Mouse (Mus musculus): ENCODE measurements at regions not wholly inside any gene's neighbourhood (a gene's known extent, or its start where the extent isn't known, plus 50 kb on each side); places are given as distances from the start of the nearest gene placed in this dataset.

DNA sequence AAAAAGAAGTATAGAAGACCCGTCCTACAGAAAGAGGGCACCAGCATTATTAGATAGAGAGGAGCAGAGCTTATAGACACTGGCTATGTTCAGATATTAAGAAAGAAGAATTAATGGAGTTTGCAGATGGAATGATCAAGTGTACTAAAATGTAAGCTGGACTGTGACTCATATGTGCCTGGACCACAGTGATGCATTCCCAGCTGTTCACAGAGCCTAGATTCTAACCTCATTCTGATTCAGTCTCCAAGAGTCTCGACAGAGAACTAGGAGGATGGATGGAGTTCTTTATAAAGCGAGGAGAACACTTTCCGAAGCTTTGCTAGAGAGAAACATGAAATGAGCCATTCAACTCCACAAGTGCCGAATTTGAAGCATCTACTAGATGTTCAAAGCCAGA lies 345.4 kb downstream of the Adgrl2 start:
- 87% methylated on average over 5 of the region's 5 CpGs for WGBS

DNA sequence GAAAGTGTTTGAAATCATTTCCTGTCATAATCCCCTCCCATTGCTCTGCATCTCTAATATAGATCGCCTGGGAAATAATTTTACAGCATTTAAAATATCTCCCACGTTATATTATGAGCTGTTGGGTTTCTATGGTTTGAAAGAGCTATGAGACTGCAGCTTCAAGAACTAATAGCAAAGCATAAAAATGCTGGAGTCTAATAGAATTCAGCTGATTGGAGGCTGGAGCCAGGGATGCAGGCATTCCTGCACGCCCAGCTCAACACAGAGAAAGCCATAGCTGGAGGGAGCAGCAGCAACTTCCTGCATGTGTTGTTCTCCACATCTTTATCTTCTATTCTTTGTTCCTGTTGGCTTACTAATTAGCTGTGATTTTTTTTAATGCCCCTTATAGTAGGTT lies 348.8 kb downstream of the Adgrl2 start:
- Histone ChIP-seq H3K4me3 (ENCODE audit: low read depth, low read length) (no peak overlapping the region), H3K9me3 (ENCODE audit: control insufficient read depth, low read length) (no peaks in the 10 kb centered on the region), H3K4me2 (ENCODE audit: low read depth, low read length) (no peak overlapping the region), H3K36me3 (ENCODE audit: control insufficient read depth, insufficient read depth, low read length) (no peaks in the 10 kb centered on the region), H3K4me1 (ENCODE audit: control insufficient read depth, insufficient read depth, low read length) (peaks cover 10% of the 10 kb centered on the region; the same call in 1 of the 2 replicates), H3K27me3 (replicated peaks; ENCODE audit: control insufficient read depth, insufficient read depth, low read length) (no peaks in the 10 kb centered on the region), H3K9ac (ENCODE audit: low read depth, low read length) (no peak overlapping the region), H3K27ac (replicated peaks; ENCODE audit: low read depth, low read length) (no peak overlapping the region)
- ATAC-seq (ENCODE audit: low read depth) (no peak), DNase-seq (ENCODE audit: low spot score) (peak; percentile 54)
- WGBS: 51% methylated on average over 3 of the region's 3 CpGs

More for the DNA sequence above, 345.4 kb downstream of the Adgrl2 start:
- Histone ChIP-seq H3K27ac (replicated peaks; ENCODE audit: low read depth, low read length) (no peak overlapping the region), H3K27me3 (replicated peaks; ENCODE audit: control insufficient read depth, insufficient read depth, low read length) (no peaks in the 10 kb centered on the region), H3K9me3 (ENCODE audit: control insufficient read depth, low read length) (no peaks in the 10 kb centered on the region), H3K9ac (ENCODE audit: low read depth, low read length) (no peak overlapping the region), H3K4me1 (ENCODE audit: control insufficient read depth, insufficient read depth, low read length) (peaks cover 10% of the 10 kb centered on the region; the same call in 1 of the 2 replicates), H3K36me3 (ENCODE audit: control insufficient read depth, insufficient read depth, low read length) (no peaks in the 10 kb centered on the region), H3K4me2 (ENCODE audit: low read depth, low read length) (no peak overlapping the region), H3K4me3 (ENCODE audit: low read depth, low read length) (no peak overlapping the region)
- no peak for DNase-seq (ENCODE audit: low spot score)
- ATAC-seq (ENCODE audit: low read depth): no peak

DNA sequence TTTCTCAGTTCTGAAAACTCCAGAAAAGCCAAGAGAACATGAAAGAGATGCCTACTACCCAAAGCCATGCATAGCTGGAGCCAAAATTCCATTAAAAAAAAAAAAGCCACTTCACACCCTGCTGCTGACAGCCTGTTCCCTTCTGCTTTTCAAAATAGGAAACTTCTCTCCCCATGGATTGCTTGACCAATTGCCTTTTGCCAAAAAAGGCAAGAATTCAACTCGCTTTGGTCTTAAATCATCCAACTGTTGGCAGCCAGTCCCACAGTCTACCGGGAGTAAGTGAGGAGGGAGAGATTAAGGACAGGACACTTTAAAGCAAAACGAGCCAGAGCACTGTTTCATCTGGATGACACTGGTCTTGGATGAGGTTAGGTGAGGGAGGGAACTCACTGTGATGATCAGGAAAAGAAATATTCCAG lies 349.7 kb downstream of the Adgrl2 start:
- no peaks in the 10 kb centered on the region for H3K27me3 ChIP-seq (replicated peaks; ENCODE audit: control insufficient read depth, insufficient read depth, low read length)

DNA sequence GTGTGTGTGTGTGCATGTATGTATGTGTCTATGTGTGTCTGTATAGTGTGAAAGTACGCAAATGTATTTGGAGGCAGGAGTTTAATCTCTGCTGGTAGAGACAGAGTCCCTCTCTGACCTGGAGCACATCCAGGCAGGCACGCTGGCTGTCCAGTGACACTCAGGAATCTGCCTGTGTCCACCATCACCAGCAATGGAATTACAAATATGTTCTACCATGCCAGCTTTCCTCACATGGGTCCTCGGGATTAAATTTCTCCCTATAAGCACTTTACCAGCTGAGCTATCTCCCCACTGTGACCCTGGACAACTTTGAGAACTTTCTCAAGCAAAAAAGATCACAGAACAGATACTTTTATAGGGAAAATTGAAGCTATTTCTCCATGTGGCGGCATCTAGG lies 355.3 kb downstream of the Adgrl2 start:
- Histone ChIP-seq H3K9ac (ENCODE audit: low read depth, low read length) (no peak overlapping the region), H3K9me3 (ENCODE audit: control insufficient read depth, low read length) (no peaks in the 10 kb centered on the region), H3K4me2 (ENCODE audit: low read depth, low read length) (no peak overlapping the region), H3K27me3 (replicated peaks; ENCODE audit: control insufficient read depth, insufficient read depth, low read length) (no peaks in the 10 kb centered on the region), H3K4me3 (ENCODE audit: low read depth, low read length) (no peak overlapping the region), H3K27ac (replicated peaks; ENCODE audit: low read depth, low read length) (no peak overlapping the region), H3K4me1 (ENCODE audit: control insufficient read depth, insufficient read depth, low read length) (peaks cover 13% of the 10 kb centered on the region), H3K36me3 (ENCODE audit: control insufficient read depth, insufficient read depth, low read length) (no peaks in the 10 kb centered on the region)
- peak; percentile 32 for DNase-seq (ENCODE audit: low spot score)
- whole genome bisulfite sequencing: 73% methylated on average over 4 of the region's 4 CpGs
- no peak for ATAC-seq (ENCODE audit: low read depth)

More for the DNA sequence above, 349.7 kb downstream of the Adgrl2 start:
- Histone ChIP-seq H3K27ac (replicated peaks; ENCODE audit: low read depth, low read length) (no peak overlapping the region), H3K4me2 (ENCODE audit: low read depth, low read length) (no peak overlapping the region), H3K4me3 (ENCODE audit: low read depth, low read length) (no peak overlapping the region), H3K9me3 (ENCODE audit: control insufficient read depth, low read length) (no peaks in the 10 kb centered on the region), H3K36me3 (ENCODE audit: control insufficient read depth, insufficient read depth, low read length) (no peaks in the 10 kb centered on the region), H3K4me1 (ENCODE audit: control insufficient read depth, insufficient read depth, low read length) (peaks cover 10% of the 10 kb centered on the region; the same call in 1 of the 2 replicates), H3K9ac (ENCODE audit: low read depth, low read length) (no peak overlapping the region)
- peak; percentile 72 for DNase-seq (ENCODE audit: low spot score)
- 41% methylated on average over 3 of the region's 3 CpGs for whole genome bisulfite sequencing
- no peak for ATAC-seq (ENCODE audit: low read depth)

DNA sequence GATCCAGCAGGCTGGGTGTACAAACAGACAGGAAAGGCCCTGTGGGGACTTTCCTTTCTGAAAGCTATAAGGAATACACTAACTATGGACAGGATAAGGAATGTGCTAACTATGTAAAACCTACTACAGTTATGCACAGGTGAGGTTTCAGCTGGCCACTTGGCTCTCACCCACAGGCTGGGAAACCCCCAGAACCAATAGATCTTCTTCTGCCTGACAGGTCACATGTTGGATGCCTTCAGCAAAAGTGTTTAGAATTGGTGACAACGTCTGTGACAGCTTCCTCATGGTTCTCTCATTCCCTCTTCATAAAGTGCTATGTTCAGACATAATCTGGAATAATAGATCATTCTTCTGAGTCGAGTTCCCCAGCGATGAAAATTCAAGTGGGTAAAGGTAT lies 356.0 kb downstream of the Adgrl2 start:
- peaks cover 13% of the 10 kb centered on the region for H3K4me1 ChIP-seq (ENCODE audit: control insufficient read depth, insufficient read depth, low read length)
- no peak overlapping the region for H3K4me2 ChIP-seq (ENCODE audit: low read depth, low read length)
- H3K27me3 ChIP-seq (replicated peaks; ENCODE audit: control insufficient read depth, insufficient read depth, low read length): no peaks in the 10 kb centered on the region
- H3K4me3 ChIP-seq (ENCODE audit: low read depth, low read length): no peak overlapping the region
- no peaks in the 10 kb centered on the region for H3K36me3 ChIP-seq (ENCODE audit: control insufficient read depth, insufficient read depth, low read length)
- no peaks in the 10 kb centered on the region for H3K9me3 ChIP-seq (ENCODE audit: control insufficient read depth, low read length)
- H3K27ac ChIP-seq (replicated peaks; ENCODE audit: low read depth, low read length): no peak overlapping the region
- WGBS: 55% methylated on average over 3 of the region's 3 CpGs
- ATAC-seq (ENCODE audit: low read depth): no peak
- DNase-seq (ENCODE audit: low spot score): no peak
- no peak overlapping the region for H3K9ac ChIP-seq (ENCODE audit: low read depth, low read length)

DNA sequence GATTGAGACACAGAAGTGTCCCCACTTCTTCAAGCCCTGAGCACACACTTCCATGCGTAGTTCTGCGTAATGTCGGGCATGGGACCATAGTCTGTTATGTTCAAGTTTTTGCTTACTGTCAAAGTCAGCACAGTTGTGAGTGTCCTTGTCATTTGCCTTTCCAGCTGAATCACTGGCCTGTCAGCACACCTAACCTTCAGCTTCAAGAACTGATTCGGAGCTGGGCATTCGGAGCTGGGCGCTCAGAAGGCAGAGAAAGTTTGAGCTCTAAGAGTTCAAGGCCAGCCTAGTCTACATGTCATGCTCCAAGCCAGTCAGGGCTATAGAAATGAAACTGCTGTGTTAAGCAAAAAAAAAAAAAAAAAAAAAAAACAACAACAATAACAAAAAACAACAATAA lies 357.1 kb downstream of the Adgrl2 start:
- Histone ChIP-seq H3K9ac (ENCODE audit: low read depth, low read length) (no peak overlapping the region), H3K4me2 (ENCODE audit: low read depth, low read length) (no peak overlapping the region), H3K27me3 (replicated peaks; ENCODE audit: control insufficient read depth, insufficient read depth, low read length) (no peaks in the 10 kb centered on the region), H3K9me3 (ENCODE audit: control insufficient read depth, low read length) (no peaks in the 10 kb centered on the region), H3K27ac (replicated peaks; ENCODE audit: low read depth, low read length) (no peak overlapping the region), H3K36me3 (ENCODE audit: control insufficient read depth, insufficient read depth, low read length) (no peaks in the 10 kb centered on the region), H3K4me3 (ENCODE audit: low read depth, low read length) (no peak overlapping the region), H3K4me1 (ENCODE audit: control insufficient read depth, insufficient read depth, low read length) (peaks cover 13% of the 10 kb centered on the region)
- no peak for ATAC-seq (ENCODE audit: low read depth)
- no peak for DNase-seq (ENCODE audit: low spot score)
- 100% methylated on average over 6 of the region's 6 CpGs for WGBS

DNA sequence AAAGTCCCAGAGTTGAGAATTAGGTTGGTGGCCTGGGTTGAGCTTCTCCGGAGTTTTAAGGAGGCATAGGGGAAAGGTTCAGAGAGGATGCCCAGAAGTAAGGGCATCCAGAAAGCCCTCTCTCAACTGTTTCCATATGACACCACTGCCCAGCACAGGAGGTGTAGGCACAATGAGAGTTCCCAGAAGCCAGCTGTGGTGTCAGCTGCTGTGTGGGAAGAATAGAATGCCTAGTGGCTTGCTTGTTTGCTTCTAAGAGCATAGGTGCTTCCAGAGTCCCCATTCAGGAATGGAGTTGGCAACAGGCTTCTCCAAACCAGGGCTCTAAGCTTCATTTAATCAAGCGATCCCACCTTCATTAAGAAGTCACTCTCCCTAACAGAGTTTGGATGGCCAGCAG lies 357.9 kb downstream of the Adgrl2 start:
- WGBS: 83% methylated on average over 2 of the region's 2 CpGs
- ATAC-seq (ENCODE audit: low read depth) (no peak), DNase-seq (ENCODE audit: low spot score) (peak; percentile 28)
- Histone ChIP-seq H3K4me2 (ENCODE audit: low read depth, low read length) (no peak overlapping the region), H3K4me3 (ENCODE audit: low read depth, low read length) (no peak overlapping the region), H3K27ac (replicated peaks; ENCODE audit: low read depth, low read length) (0 out of 2 replicates have a peak overlapping the region, but pooled peaks have one; percentile 28), H3K9ac (ENCODE audit: low read depth, low read length) (no peak overlapping the region), H3K36me3 (ENCODE audit: control insufficient read depth, insufficient read depth, low read length) (no peaks in the 10 kb centered on the region), H3K27me3 (replicated peaks; ENCODE audit: control insufficient read depth, insufficient read depth, low read length) (no peaks in the 10 kb centered on the region), H3K4me1 (ENCODE audit: control insufficient read depth, insufficient read depth, low read length) (peaks cover 13% of the 10 kb centered on the region), H3K9me3 (ENCODE audit: control insufficient read depth, low read length) (no peaks in the 10 kb centered on the region)

DNA sequence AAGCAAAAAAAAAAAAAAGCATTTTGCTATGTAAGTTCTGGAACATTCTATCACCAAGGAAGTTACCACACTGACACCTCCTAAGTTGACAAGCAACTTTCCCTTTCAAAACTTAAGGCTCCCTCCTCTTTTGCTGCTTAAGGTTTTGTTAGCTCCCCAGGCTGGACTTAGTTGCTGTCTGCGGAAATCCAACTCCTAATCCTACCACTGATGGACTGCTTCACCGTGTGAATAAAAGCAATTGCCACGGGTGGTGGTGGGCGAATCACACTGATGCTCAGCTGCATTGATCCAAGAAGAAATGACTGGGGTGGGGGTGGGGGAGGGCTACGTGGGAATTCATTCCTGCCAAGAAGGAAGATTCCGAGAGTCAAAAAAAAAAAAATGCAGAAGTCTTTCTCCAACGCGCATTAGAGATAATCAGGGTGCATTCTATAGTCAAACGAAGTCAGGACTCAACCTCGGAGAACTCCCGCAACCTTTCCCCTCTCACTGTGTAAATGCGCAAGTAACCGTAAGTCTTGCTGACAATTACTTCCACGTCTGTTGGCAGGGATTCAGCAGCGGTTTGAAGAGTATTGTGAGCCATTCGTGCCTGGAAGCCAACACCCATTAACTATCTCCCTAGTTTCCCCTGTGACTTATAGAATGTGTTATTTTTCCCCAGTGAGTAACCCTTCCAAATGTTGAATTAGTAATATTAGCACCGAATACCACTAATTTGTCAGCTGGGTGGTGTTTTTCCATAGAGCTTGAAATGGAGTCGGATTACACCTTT lies 358.8 kb downstream of the Adgrl2 start:
- Histone ChIP-seq H3K9me3 (ENCODE audit: control insufficient read depth, low read length) (no peaks in the 10 kb centered on the region), H3K27me3 (replicated peaks; ENCODE audit: control insufficient read depth, insufficient read depth, low read length) (no peaks in the 10 kb centered on the region), H3K9ac (ENCODE audit: low read depth, low read length) (no peak overlapping the region), H3K4me3 (ENCODE audit: low read depth, low read length) (no peak overlapping the region), H3K27ac (replicated peaks; ENCODE audit: low read depth, low read length) (no peak overlapping the region), H3K4me1 (ENCODE audit: control insufficient read depth, insufficient read depth, low read length) (peaks cover 13% of the 10 kb centered on the region), H3K36me3 (ENCODE audit: control insufficient read depth, insufficient read depth, low read length) (no peaks in the 10 kb centered on the region), H3K4me2 (ENCODE audit: low read depth, low read length) (peak overlapping the region; percentile 34)
- WGBS: 33% methylated on average over 18 of the region's 18 CpGs
- peak; percentile 72 for ATAC-seq (ENCODE audit: low read depth)
- DNase-seq (ENCODE audit: low spot score): peak; percentile 91

DNA sequence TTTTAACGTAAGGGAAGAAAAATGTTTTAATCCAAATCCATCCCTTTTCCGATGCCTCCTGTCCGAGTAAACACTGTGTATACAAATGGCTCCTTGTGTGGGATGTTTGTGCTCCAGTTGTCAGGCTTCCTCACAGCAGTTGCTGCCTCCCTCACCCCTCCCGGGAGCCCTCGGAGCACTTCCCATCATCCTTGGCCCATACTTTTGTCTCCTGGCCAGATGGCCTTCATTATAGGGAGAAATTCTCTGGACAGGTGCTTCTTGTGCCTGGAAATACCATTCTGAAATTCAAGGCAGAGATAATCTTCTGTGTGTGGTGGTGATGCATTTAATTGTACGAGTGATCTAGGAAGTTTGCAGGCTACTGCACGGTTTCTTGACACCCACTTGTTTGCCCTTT lies 359.5 kb downstream of the Adgrl2 start:
- WGBS: 33% methylated on average over 7 of the region's 7 CpGs
- no peaks in the 10 kb centered on the region for H3K27me3 ChIP-seq (replicated peaks; ENCODE audit: control insufficient read depth, insufficient read depth, low read length)
- H3K9ac ChIP-seq (ENCODE audit: low read depth, low read length): no peak overlapping the region
- ATAC-seq (ENCODE audit: low read depth) (peak; percentile 47; the same call in 1 of the 2 replicates), DNase-seq (ENCODE audit: low spot score) (peak; percentile 76)
- H3K36me3 ChIP-seq (ENCODE audit: control insufficient read depth, insufficient read depth, low read length): no peaks in the 10 kb centered on the region
- no peak overlapping the region for H3K4me2 ChIP-seq (ENCODE audit: low read depth, low read length)
- no peak overlapping the region for H3K4me3 ChIP-seq (ENCODE audit: low read depth, low read length)
- H3K27ac ChIP-seq (replicated peaks; ENCODE audit: low read depth, low read length): no peak overlapping the region
- H3K9me3 ChIP-seq (ENCODE audit: control insufficient read depth, low read length): no peaks in the 10 kb centered on the region
- H3K4me1 ChIP-seq (ENCODE audit: control insufficient read depth, insufficient read depth, low read length): peaks cover 13% of the 10 kb centered on the region

Data from embryonic facial prominence, embryonic 14.5 days (tissue).